Mouse (Mus musculus) monocyte, adult 59 days (primary cell): ENCODE results near the gene Serpina3k. TPM values are rescaled to one million over a fixed set of nuclear protein-coding genes. Genes with fewer than 3 reads are reported as not detected.

Experiments used
- total RNA-seq, 2 experiments: library from RNA; stranded (reverse); gene quantifications; one replicate each; pipeline ENCODE4 v1.2.4; 2023

Gene Serpina3k
- total RNA-seq = not detected

GRCm38 (mm10) chr12:104338226-104338625 is at the start of gene Serpina3k, which contains the start of gene Serpina3m:
Serpina3k (plus strand) TSS chr12:104338486.
Serpina3m (plus strand) TSS chr12:104338486.

GRCm38 (mm10) chr12:104314253-104314652 is 24.0 kb upstream of the Serpina3k start, which contains the start of gene Serpina3j:
Serpina3j (plus strand) TSS chr12:104314553.

Other genes starting within 250 kb of the Serpina3k start
- not detected for gene Serpina5, start 237.4 kb upstream of the Serpina3k start, total RNA-seq
- not detected for gene Serpina3a, start 225.8 kb upstream of the Serpina3k start, total RNA-seq
- not detected for gene Serpina3b, start 210.5 kb upstream of the Serpina3k start, total RNA-seq
- not detected for gene Serpina3c, start 184.6 kb upstream of the Serpina3k start, total RNA-seq
- 1 to 10 TPM; 4.9 to 6.2 TPM for gene Serpina3f, start 123.9 kb upstream of the Serpina3k start, total RNA-seq
- 10 to 100 TPM; 72.3 to 80.9 TPM for gene Serpina3g, start 102.2 kb upstream of the Serpina3k start, total RNA-seq
- gene Serpina3i, start 75.4 kb upstream of the Serpina3k start, total RNA-seq = 1 to 10 TPM in 1 of 2 experiments, not detected in 1; 1.4 TPM
- gene Serpina3j, start 23.9 kb upstream of the Serpina3k start, total RNA-seq = not detected
- gene Serpina3m, start within 50 bp of the Serpina3k start, total RNA-seq = not detected
- under 1 TPM in 1 of 2 experiments, not detected in 1; 0.33 TPM for gene Serpina3n, start 68.2 kb downstream of the Serpina3k start, total RNA-seq
- gene Gsc, start 134.8 kb downstream of the Serpina3k start, total RNA-seq = not detected